Mouse (Mus musculus) megakaryocyte, embryonic 14.5 days (primary cell): ENCODE results near the gene Pros1.

Source experiments
- FLI1 ChIP-seq: IDR thresholded peaks from 2 replicates; pipeline ENCODE4 v1.6.1; 2012; ENCODE audit warnings: low read length, inconsistent platforms, mixed read lengths
- GATA1 ChIP-seq: IDR thresholded peaks from 3 replicates; pipeline ENCODE4 v1.6.1; 2012; ENCODE audit warnings: mixed read lengths, low read length, inconsistent platforms, borderline replicate concordance

- TF ChIP-seq GATA1 (no peak), FLI1 (no peak)
These were observed 1.3 kb downstream of the Pros1 start for GRCm38 (mm10) chr16:62855385-62855784.
